Mouse (Mus musculus): ENCODE data around the gene Duox1.
A peak's percentile ranks its signal among the peaks of the same experiment; 100 is the strongest.

The Duox1 gene

GRCm38 (mm10) chr2:122374666-122375331 is 59.3 kb downstream of the Duox1 start:
- no peak for TF ChIP-seq GATA4 (IDR thresholded peaks at IDR 0.05; ENCODE audit: insufficient replicate concordance, low read length)

GRCm38 (mm10) chr2:122375391-122375991 is 60.0 kb downstream of the Duox1 start:
- TF ChIP-seq GATA4 (IDR thresholded peaks at IDR 0.05; ENCODE audit: insufficient replicate concordance, low read length): no peak

DNA sequence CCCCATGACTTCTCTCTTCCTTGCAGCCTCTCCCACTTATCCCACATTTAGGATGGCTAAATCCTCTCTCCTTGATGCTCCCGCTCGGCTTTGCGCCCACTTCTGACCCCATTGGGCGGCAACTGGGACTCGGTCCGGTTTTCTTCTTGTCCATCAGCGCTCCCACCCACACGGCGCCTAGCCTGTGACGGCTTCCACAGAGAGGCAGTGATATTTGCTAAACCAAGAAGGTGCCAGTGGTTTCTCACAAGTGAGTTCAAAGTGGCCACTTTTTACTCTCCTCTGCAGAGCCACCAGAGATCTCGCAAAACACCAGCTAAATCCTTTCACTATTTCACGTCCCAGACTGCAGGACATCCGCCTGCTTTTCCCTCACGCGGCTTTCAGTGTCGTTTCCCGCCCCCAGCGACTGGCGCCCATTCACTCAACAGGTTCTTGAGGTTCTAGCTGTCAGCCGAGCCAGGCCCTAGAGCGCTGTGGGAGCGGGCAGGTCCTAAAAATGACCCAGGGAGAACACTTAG is 60.6 kb downstream of the Duox1 start:
- TF ChIP-seq GATA4 (IDR thresholded peaks at IDR 0.05; ENCODE audit: insufficient replicate concordance, low read length): no peak

DNA sequence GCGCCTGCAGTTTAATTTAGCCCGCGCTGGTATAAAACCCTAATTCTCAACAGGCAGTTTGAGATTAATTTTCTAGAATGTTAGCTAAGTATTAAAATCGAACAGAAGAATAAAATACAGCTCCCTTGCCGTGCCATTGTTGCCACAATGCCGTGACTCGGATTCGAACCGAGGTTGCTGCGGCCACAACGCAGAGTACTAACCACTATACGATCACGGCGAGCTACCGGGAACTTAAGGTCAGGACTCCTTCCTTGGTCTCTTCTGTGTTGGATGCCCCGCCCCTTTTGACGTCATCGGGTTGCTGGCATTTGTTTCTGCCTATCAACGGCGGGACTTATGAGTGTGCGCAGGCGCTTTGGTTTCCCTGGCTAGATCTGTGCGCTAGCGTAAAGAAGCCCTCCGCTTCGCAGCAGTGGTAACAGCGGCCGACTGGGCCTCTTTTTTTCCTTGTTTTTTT is 61.8 kb downstream of the Duox1 start:
- TF ChIP-seq GATA4 (IDR thresholded peaks at IDR 0.05; ENCODE audit: insufficient replicate concordance, low read length): no peak

DNA sequence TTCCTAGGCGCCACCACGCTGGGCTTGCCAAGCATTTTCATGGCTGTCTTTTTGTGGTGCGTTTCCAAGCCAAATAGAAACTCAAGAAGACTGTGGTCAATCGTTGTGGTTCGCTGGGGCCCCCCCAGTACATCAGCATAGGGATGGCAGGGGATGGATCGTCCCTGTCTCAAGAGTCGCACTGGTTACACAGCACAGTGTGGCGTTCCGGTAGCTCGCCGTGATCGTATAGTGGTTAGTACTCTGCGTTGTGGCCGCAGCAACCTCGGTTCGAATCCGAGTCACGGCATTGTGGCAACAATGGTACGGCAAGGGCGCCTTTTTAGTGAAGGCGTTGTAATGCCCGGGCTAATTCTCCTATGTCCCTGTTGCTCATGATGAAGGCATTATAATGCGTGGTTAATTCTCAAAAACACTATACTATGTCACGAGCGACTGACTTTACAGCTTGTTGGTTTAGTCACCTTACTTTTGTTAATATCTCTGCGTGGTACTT is 62.3 kb downstream of the Duox1 start:
- peak; percentile 51; the same call in 1 of the 2 replicates for TF ChIP-seq GATA4 (IDR thresholded peaks at IDR 0.05; ENCODE audit: insufficient replicate concordance, low read length)

DNA sequence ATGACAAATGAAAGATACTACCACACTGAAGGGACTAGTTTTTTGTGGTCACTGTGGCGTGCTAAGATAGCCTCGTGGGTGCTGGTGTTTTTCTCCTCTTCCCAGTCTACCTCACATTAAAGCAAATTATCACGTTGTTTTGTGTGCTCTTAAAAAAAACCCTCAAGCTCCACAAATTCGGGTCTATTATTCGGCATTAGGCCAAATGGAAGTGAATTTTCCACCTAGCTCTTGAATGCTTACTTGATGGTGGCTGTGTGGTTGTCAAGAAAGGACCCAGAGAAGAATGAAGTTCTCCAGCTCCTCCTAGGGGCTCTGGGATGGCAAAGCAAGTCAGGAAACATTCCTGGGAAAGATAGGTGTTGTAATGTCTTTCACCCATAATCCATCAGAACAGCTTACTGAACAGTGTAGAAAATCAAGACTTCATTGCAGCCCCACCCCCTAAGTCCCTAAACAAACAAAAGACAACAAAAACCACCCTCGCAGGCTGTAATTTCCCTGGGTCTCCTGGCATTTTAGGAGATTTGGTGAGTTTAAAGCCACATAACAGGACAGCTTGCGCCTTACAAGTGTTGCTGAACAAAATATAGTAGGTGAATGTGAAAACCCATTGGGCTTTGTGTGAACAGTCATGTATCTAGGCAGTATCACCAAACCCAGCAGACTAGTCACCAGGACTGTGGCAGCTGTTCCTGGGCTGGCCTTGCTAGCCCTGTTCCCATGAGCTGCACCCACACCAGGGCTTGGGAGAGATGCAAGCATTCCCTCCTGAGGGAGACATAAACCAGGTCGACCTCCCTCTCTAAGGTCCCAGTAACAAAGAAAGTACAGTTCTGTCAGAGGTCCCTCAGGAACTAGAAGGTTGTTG is 63.2 kb downstream of the Duox1 start:
- no peak for TF ChIP-seq GATA4 (IDR thresholded peaks at IDR 0.05; ENCODE audit: insufficient replicate concordance, low read length)

DNA sequence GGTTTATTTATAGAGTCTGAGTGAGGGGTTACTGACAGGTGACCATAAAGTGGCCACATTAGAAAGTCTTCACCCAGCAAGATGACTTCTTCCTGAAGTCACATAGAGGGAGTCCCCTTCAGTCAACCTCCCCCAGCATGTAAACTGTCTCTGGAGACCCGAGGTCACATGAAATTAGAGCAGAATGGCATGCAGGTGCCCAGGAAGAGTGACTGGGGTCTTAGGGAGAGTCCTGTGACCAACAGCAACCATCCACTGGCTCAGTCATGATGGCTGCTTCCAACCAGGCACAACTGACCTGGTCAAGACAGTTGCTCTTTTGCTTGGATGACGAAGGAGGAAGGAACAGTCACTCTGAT is 63.8 kb downstream of the Duox1 start:
- no peak for TF ChIP-seq GATA4 (IDR thresholded peaks at IDR 0.05; ENCODE audit: insufficient replicate concordance, low read length)

GRCm38 (mm10) chr2:122380768-122381311 is 65.4 kb downstream of the Duox1 start:
- no peak for TF ChIP-seq GATA4 (IDR thresholded peaks at IDR 0.05; ENCODE audit: insufficient replicate concordance, low read length)

DNA sequence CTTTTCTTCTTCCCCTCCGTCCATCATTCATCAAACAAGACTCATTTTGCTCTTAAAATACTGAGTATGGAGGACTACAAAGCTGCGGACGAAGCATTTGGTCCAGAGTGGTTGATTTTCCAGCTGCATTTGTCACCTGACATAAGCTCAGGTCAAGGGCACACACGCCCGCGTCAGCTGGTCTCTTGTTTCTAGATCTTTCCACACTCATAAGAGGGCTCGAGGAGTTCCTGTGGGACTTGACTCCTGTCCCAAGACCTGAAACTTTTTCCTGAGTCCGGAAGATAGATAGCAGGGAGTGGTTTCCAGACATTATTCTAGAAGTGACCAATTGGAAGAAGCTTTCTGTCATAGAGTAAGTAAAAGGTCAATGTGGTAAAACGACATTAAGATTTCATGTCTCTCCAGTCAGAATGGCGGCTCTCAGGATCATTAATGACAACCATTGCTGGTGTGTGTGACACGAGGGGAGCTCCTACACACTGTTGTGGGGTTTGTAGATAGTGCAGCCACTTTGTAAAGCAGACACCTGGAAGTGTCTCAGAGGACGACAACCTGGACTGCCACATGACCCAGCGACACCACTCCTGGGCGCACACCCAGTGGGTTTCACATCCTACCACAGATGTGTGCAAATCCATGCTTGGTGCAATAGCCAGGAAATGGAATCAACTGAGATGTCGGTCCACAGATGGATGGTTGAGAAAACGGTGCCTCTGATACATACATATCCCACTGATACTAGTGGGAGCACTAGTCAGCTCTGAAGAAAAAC is 66.0 kb downstream of the Duox1 start:
- no peak for TF ChIP-seq GATA4 (IDR thresholded peaks at IDR 0.05; ENCODE audit: insufficient replicate concordance, low read length)

DNA sequence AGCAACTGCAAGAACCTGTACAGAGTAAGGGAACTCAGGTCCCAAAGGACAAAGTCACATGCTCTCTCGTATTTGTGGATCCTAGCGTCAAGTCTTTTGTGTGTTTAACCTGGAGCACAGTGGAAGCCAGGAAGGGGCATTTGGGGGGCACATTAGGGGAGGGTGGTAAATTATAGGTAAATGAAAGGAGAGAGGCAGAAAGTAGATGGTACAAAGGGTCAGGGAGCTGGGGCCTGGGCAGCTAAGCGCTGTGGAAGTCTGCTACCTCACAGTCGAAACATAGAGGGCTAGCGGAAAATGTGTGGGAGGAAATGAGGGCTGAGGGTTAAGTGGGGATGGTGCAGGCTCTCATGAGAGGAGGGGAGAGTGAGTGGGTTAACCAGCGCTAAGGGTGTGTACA is 66.6 kb downstream of the Duox1 start:
- TF ChIP-seq GATA4 (IDR thresholded peaks at IDR 0.05; ENCODE audit: insufficient replicate concordance, low read length): no peak

- no peak for TF ChIP-seq GATA4 (IDR thresholded peaks at IDR 0.05; ENCODE audit: insufficient replicate concordance, low read length)
These were observed 69.6 kb downstream of the Duox1 start for GRCm38 (mm10) chr2:122385095-122385494.

GRCm38 (mm10) chr2:122396150-122396549 is 80.7 kb downstream of the Duox1 start:
- no peak for TF ChIP-seq GATA4 (IDR thresholded peaks at IDR 0.05; ENCODE audit: insufficient replicate concordance, low read length)

Data from liver, adult (tissue).